Mouse (Mus musculus) layer of hippocampus, postnatal 14 days (tissue): ENCODE results near the gene Sned1. TPM values are rescaled to one million over a fixed set of nuclear protein-coding genes. Genes with fewer than 3 reads are reported as not detected.
"Not testable (repeated sequence)": the region's sequence is repeated elsewhere in the genome, so short reads cannot be mapped to it uniquely, and the experiment has no call there.

Experiments
- DNase-seq, 2 experiments: peaks; one replicate each; pipeline ENCODE4 v3.0.0; 2021 to 2022; ENCODE audit warnings: low spot score in 2 of 2, mixed read lengths in 1 of 2
- long read RNA-seq, 2 experiments: library from polyadenylated mRNA; stranded (forward); transcript quantifications; one replicate each; pipeline ENCODE4 v2.0.0; 2021
- total RNA-seq, 2 experiments: library from RNA; stranded (reverse); gene quantifications; 2 replicates each; pipeline ENCODE4 v1.2.3; 2021

The Sned1 gene
- total RNA-seq = 1 to 10 TPM; 5.7 to 8.5 TPM
- long read RNA-seq, experiment 1, partial matches to known transcripts = 0 of 2 reads
- long read RNA-seq, experiment 1, other reads (novel, unspliced or antisense) = 2 of 2 reads
- long read RNA-seq, experiment 2, partial matches to known transcripts = 1 of 2 reads
- long read RNA-seq, experiment 2, other reads (novel, unspliced or antisense) = 1 of 2 reads

GRCm38 (mm10) chr1:93235576-93236544 is at the start of gene Sned1:
Gene Sned1, plus strand, starts transcription at chr1:93235841.
- peak; percentile 71 to 81 for DNase-seq

- no peak for DNase-seq
Measured at GRCm38 (mm10) chr1:93190726-93191305, 44.8 kb upstream of the Sned1 start.

- no peak for DNase-seq
Measured at GRCm38 (mm10) chr1:93194961-93195360, 40.7 kb upstream of the Sned1 start.

- not testable (repeated sequence) for DNase-seq
Measured at GRCm38 (mm10) chr1:93197454-93197853, 38.2 kb upstream of the Sned1 start.

- no peak for DNase-seq
Measured at GRCm38 (mm10) chr1:93197916-93198315, 37.7 kb upstream of the Sned1 start.

GRCm38 (mm10) chr1:93206277-93206970 is 29.2 kb upstream of the Sned1 start:
- DNase-seq = no peak

- peak; percentile 12 to 52 for DNase-seq
Measured at GRCm38 (mm10) chr1:93207536-93208064, 28.0 kb upstream of the Sned1 start.

GRCm38 (mm10) chr1:93210213-93210641 is 25.4 kb upstream of the Sned1 start:
- DNase-seq = peak; percentile 42 to 58

GRCm38 (mm10) chr1:93211019-93211418 is 24.6 kb upstream of the Sned1 start:
- no peak for DNase-seq

GRCm38 (mm10) chr1:93211549-93212220 is 24.0 kb upstream of the Sned1 start:
- no peak for DNase-seq

GRCm38 (mm10) chr1:93212441-93212840 is 23.2 kb upstream of the Sned1 start:
- no peak for DNase-seq

- DNase-seq = no peak
Measured at GRCm38 (mm10) chr1:93214612-93215011, 21.0 kb upstream of the Sned1 start.

- no peak for DNase-seq
Measured at GRCm38 (mm10) chr1:93216839-93217497, 18.7 kb upstream of the Sned1 start.

- DNase-seq = no peak
Measured at GRCm38 (mm10) chr1:93217530-93217929, 18.1 kb upstream of the Sned1 start.

- DNase-seq = peak; percentile 26 to 32
Measured at GRCm38 (mm10) chr1:93220776-93221175, 14.9 kb upstream of the Sned1 start.

GRCm38 (mm10) chr1:93223972-93224371 is 11.7 kb upstream of the Sned1 start:
- DNase-seq = no peak

- DNase-seq = no peak
Measured at GRCm38 (mm10) chr1:93225226-93225625, 10.4 kb upstream of the Sned1 start.

GRCm38 (mm10) chr1:93225731-93226520 is 9.7 kb upstream of the Sned1 start:
- no peak for DNase-seq
